Mouse (Mus musculus) midbrain, embryonic 11.5 days (tissue): ENCODE results near the gene Bbs7. TPM values are rescaled to one million over a fixed set of nuclear protein-coding genes. Genes with fewer than 3 reads are reported as not detected.

Experiments used
- ATAC-seq: fragments of 200-750 bp; cut with Nextera tagmentation; 2 replicates; pipeline ENCODE4 v1.8.0; 2017; ENCODE audit warnings: moderate TSS enrichment, moderate library complexity; ENCODE audit not compliant: low FRiP score
- DNase-seq: peaks from one replicate; pipeline ENCODE4 v3.0.0; 2015; ENCODE audit warnings: low spot score; ENCODE audit errors: missing footprints
- H3K27ac ChIP-seq: fragments of 300-500 bp; sonication (generic); 2 replicates; pipeline ENCODE4 v1.5.1; 2014; ENCODE audit warnings: low read depth, low read length
- H3K27me3 ChIP-seq: fragments of 300-500 bp; sonication (generic); 2 replicates; pipeline ENCODE4 v1.6.1; 2014; ENCODE audit warnings: mild to moderate bottlenecking, low read length, moderate library complexity, mixed read lengths; ENCODE audit not compliant: control insufficient read depth, insufficient read depth
- H3K36me3 ChIP-seq: fragments of 300-500 bp; sonication (generic); 2 replicates; pipeline ENCODE4 v1.6.1; 2014; ENCODE audit warnings: mild to moderate bottlenecking, low read length, moderate library complexity, mixed read lengths; ENCODE audit not compliant: control insufficient read depth, insufficient read depth
- H3K4me1 ChIP-seq: fragments of 300-500 bp; sonication (generic); 2 replicates; pipeline ENCODE4 v1.6.1; 2014; ENCODE audit warnings: low read length; ENCODE audit not compliant: control insufficient read depth, insufficient read depth
- H3K4me2 ChIP-seq: fragments of 300-500 bp; sonication (generic); 2 replicates; pipeline ENCODE4 v1.6.1; 2014; ENCODE audit warnings: mild to moderate bottlenecking, moderate library complexity
- H3K4me3 ChIP-seq: fragments of 300-500 bp; sonication (generic); 2 replicates; pipeline ENCODE4 v1.5.1; 2014; ENCODE audit warnings: low read depth, low read length
- H3K9ac ChIP-seq: fragments of 300-500 bp; sonication (generic); 2 replicates; pipeline ENCODE4 v1.6.1; 2014; ENCODE audit warnings: low read length
- H3K9me3 ChIP-seq: fragments of 300-500 bp; sonication (generic); 2 replicates; pipeline ENCODE4 v1.6.1; 2016; ENCODE audit warnings: low read length; ENCODE audit not compliant: control insufficient read depth
- WGBS: fragments of 180-500 bp; shearing (Covaris S2); extraction: QIAGEN DNeasy Blood & Tissue Kit; methylation state at CpG from one replicate; pipeline ENCODE4 v1.1.7; 2014; 5-methylcytosine and 5-hydroxymethylcytosine counted together
- polyA plus RNA-seq: library from polyadenylated mRNA; unstranded; fragments of >200 nt; fragmentation: Nextera tagmentation; extraction: Ambion mirVana; gene quantifications from 2 replicates; pipeline ENCODE4 v1.2.1, GENCODE M21; 2014

Bbs7 gene
- polyA plus RNA-seq, 1 experiment from 2014 or later: 22.1 TPM

- no peak overlapping the region for H3K27ac ChIP-seq
- peaks cover 26% of the 10 kb centered on the region for H3K36me3 ChIP-seq
- DNase-seq (no peak), ATAC-seq (no peak)
- no peaks in the 10 kb centered on the region for H3K9me3 ChIP-seq
- H3K4me2 ChIP-seq: no peak overlapping the region
- no peaks in the 10 kb centered on the region for H3K4me1 ChIP-seq
- no peaks in the 10 kb centered on the region for H3K27me3 ChIP-seq
- H3K9ac ChIP-seq: no peak overlapping the region
- WGBS: 80% methylated on average over 4 of the region's 4 CpGs
- no peak overlapping the region for H3K4me3 ChIP-seq
Observed at GRCm38 (mm10) chr3:36559606-36560005, 53.7 kb downstream of the Bbs7 start.

- Histone ChIP-seq H3K27ac (no peak overlapping the region), H3K9ac (no peak overlapping the region), H3K4me3 (no peak overlapping the region), H3K4me1 (no peaks in the 10 kb centered on the region), H3K27me3 (no peaks in the 10 kb centered on the region), H3K36me3 (peaks cover 24% of the 10 kb centered on the region), H3K9me3 (no peaks in the 10 kb centered on the region), H3K4me2 (no peak overlapping the region)
- ATAC-seq: no peak
- WGBS: 94% methylated on average over 1 of the region's 1 CpGs
- no peak for DNase-seq
Observed at GRCm38 (mm10) chr3:36557601-36558000, 55.7 kb downstream of the Bbs7 start.

- WGBS: 1% methylated on average over 39 of the region's 39 CpGs
- no peaks in the 10 kb centered on the region for H3K9me3 ChIP-seq
- peak within 1 kb of the TSS; percentile 90 for H3K27ac ChIP-seq
- H3K27me3 ChIP-seq: no peaks in the 10 kb centered on the region
- ATAC-seq: peak; percentile 96
- peak within 1 kb of the TSS; percentile 86 for H3K4me3 ChIP-seq
- peaks cover 3% of the 10 kb centered on the region; the same call in 1 of the 2 replicates for H3K4me1 ChIP-seq
- H3K4me2 ChIP-seq: peak within 1 kb of the TSS; percentile 72
- H3K9ac ChIP-seq: peak within 1 kb of the TSS; percentile 79
- peak; percentile 100 for DNase-seq
- peaks cover 11% of the 10 kb centered on the region for H3K36me3 ChIP-seq
Observed at GRCm38 (mm10) chr3:36552406-36553047, 60.8 kb downstream of the Bbs7 start, which contains the start of gene Exosc9. Exosc9 (plus strand) TSS chr3:36552606.

- DNase-seq (peak; percentile 94), ATAC-seq (peak; percentile 65)
- Histone ChIP-seq H3K9ac (peak overlapping the region; percentile 79), H3K4me3 (peak overlapping the region; percentile 86), H3K27me3 (no peaks in the 10 kb centered on the region), H3K36me3 (peaks cover 11% of the 10 kb centered on the region), H3K9me3 (no peaks in the 10 kb centered on the region), H3K27ac (peak overlapping the region; percentile 90), H3K4me1 (peaks cover 3% of the 10 kb centered on the region; the same call in 1 of the 2 replicates), H3K4me2 (peak overlapping the region; percentile 72)
- 20% methylated on average over 12 of the region's 12 CpGs for WGBS
Observed at GRCm38 (mm10) chr3:36551851-36552384, 61.4 kb downstream of the Bbs7 start.

- H3K27ac ChIP-seq: peak overlapping the region; percentile 90
- WGBS: 12% methylated on average over 9 of the region's 9 CpGs
- no peaks in the 10 kb centered on the region for H3K9me3 ChIP-seq
- peaks cover 3% of the 10 kb centered on the region; the same call in 1 of the 2 replicates for H3K4me1 ChIP-seq
- H3K4me3 ChIP-seq: 0 out of 2 replicates have a peak overlapping the region, but pooled peaks have one; percentile 86
- peak overlapping the region; percentile 72 for H3K4me2 ChIP-seq
- H3K27me3 ChIP-seq: no peaks in the 10 kb centered on the region
- DNase-seq (peak; percentile 92), ATAC-seq (peak; percentile 80)
- H3K36me3 ChIP-seq: peaks cover 11% of the 10 kb centered on the region
- H3K9ac ChIP-seq: peak overlapping the region; percentile 79
Observed at GRCm38 (mm10) chr3:36551343-36551742, 61.9 kb downstream of the Bbs7 start.

GRCm38 (mm10) chr3:36544961-36545360, 68.3 kb downstream of the Bbs7 start:
- WGBS: 75% methylated on average over 3 of the region's 3 CpGs
- Histone ChIP-seq H3K4me1 (no peaks in the 10 kb centered on the region), H3K9ac (no peak overlapping the region), H3K4me2 (no peak overlapping the region), H3K4me3 (no peak overlapping the region), H3K9me3 (no peaks in the 10 kb centered on the region), H3K27me3 (no peaks in the 10 kb centered on the region), H3K36me3 (no peaks in the 10 kb centered on the region), H3K27ac (no peak overlapping the region)
- DNase-seq: no peak
- no peak for ATAC-seq

GRCm38 (mm10) chr3:36541399-36541798, 71.9 kb downstream of the Bbs7 start:
- ATAC-seq: no peak

GRCm38 (mm10) chr3:36540756-36541155, 72.5 kb downstream of the Bbs7 start:
- H3K27ac ChIP-seq: no peak overlapping the region
- no peaks in the 10 kb centered on the region for H3K4me1 ChIP-seq
- no peak for DNase-seq
- H3K9me3 ChIP-seq: no peaks in the 10 kb centered on the region
- WGBS: 83% methylated on average over 2 of the region's 2 CpGs
- H3K9ac ChIP-seq: no peak overlapping the region
- H3K4me2 ChIP-seq: no peak overlapping the region
- ATAC-seq: no peak
- H3K4me3 ChIP-seq: no peak overlapping the region
- H3K27me3 ChIP-seq: no peaks in the 10 kb centered on the region
- H3K36me3 ChIP-seq: no peaks in the 10 kb centered on the region

More at GRCm38 (mm10) chr3:36541399-36541798, 71.9 kb downstream of the Bbs7 start:
- DNase-seq: no peak
- Histone ChIP-seq H3K27ac (no peak overlapping the region), H3K9ac (no peak overlapping the region), H3K27me3 (no peaks in the 10 kb centered on the region), H3K4me3 (no peak overlapping the region), H3K4me2 (no peak overlapping the region), H3K9me3 (no peaks in the 10 kb centered on the region), H3K36me3 (no peaks in the 10 kb centered on the region), H3K4me1 (no peaks in the 10 kb centered on the region)
- WGBS: 92% methylated on average over 2 of the region's 2 CpGs

GRCm38 (mm10) chr3:36537701-36538470, 75.4 kb downstream of the Bbs7 start:
- Histone ChIP-seq H3K9ac (no peak overlapping the region), H3K36me3 (no peaks in the 10 kb centered on the region), H3K27me3 (no peaks in the 10 kb centered on the region), H3K4me1 (no peaks in the 10 kb centered on the region), H3K4me3 (no peak overlapping the region), H3K9me3 (no peaks in the 10 kb centered on the region), H3K27ac (no peak overlapping the region), H3K4me2 (no peak overlapping the region)
- DNase-seq: no peak
- 93% methylated on average over 4 of the region's 4 CpGs for WGBS
- no peak for ATAC-seq
